8 mouse cellular contexts compared by ENCODE assay signal in the genomic region with DNA sequence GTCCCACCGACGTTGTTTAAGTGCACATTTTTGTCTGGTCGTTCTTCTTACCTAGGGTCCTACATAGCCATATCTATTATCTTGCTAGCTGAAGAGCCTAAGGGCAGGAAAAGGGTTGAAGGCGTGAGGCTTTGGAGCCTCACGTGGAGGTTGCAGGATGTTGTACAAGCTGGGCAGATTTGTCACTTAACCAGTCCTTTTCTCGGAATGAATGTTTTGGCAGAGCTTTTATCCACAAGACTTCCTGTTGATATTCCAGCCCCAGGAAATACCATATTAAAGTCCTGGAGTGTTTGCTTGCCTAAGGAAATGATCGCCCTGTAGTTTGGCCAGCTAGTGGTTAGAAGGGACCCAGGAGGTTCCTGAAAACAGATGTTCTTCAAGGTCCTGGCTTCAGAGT. TPM values are rescaled to one million over a fixed set of nuclear protein-coding genes. Genes with fewer than 3 reads are reported as not detected.
DNase-seq lines count a peak whose midpoint lies in the region; ATAC-seq lines count a peak whose summit lies in the region.

No protein-coding gene starts in this region.

- H3K27me3 ChIP-seq in forebrain, embryonic 11.5 days (ENCODE audit: control insufficient read depth, insufficient read depth, low read length) = no peaks in the 10 kb centered on the region
- H3K27me3 ChIP-seq in intestine, embryonic 14.5 days (replicated peaks; ENCODE audit: control insufficient read depth, insufficient read depth, low read length) = no peaks in the 10 kb centered on the region
- H3K27me3 ChIP-seq in lung, embryonic 15.5 days = no peaks in the 10 kb centered on the region

- no peaks in the 10 kb centered on the region for H3K9me3 ChIP-seq in forebrain, embryonic 11.5 days (ENCODE audit: control insufficient read depth, low read length)
- no peaks in the 10 kb centered on the region for H3K9me3 ChIP-seq in intestine, embryonic 14.5 days (ENCODE audit: control insufficient read depth, low read length)
- H3K9me3 ChIP-seq in lung, embryonic 15.5 days = no peaks in the 10 kb centered on the region

- H3K4me2 ChIP-seq in forebrain, embryonic 11.5 days (ENCODE audit: low read depth, low read length, severe bottlenecking) = peak overlapping the region; percentile 78
- peak overlapping the region; percentile 68 for H3K4me2 ChIP-seq in intestine, embryonic 14.5 days (ENCODE audit: low read length)
- H3K4me2 ChIP-seq in lung, embryonic 15.5 days = peak overlapping the region; percentile 75

- ATAC-seq in forebrain, embryonic 11.5 days (replicated peaks; ENCODE audit: low FRiP score) = no peak
- no peak for ATAC-seq in intestine, embryonic 14.5 days (replicated peaks; ENCODE audit: low FRiP score, low TSS enrichment, low read depth)
- no peak for ATAC-seq in lung, embryonic 15.5 days (ENCODE audit: borderline replicate concordance, extremely low read depth, low FRiP score, low TSS enrichment)

- no peaks in the 10 kb centered on the region for H3K36me3 ChIP-seq in forebrain, embryonic 11.5 days (ENCODE audit: control insufficient read depth, insufficient read depth, low read length)
- no peaks in the 10 kb centered on the region for H3K36me3 ChIP-seq in intestine, embryonic 14.5 days (ENCODE audit: control insufficient read depth, insufficient read depth, low read length)
- H3K36me3 ChIP-seq in lung, embryonic 15.5 days = no peaks in the 10 kb centered on the region

- peaks cover 3% of the 10 kb centered on the region; the same call in 1 of the 2 replicates for H3K4me1 ChIP-seq in forebrain, embryonic 11.5 days (replicated peaks; ENCODE audit: control insufficient read depth, insufficient read depth, low read length)
- H3K4me1 ChIP-seq in intestine, embryonic 14.5 days (replicated peaks; ENCODE audit: control insufficient read depth, insufficient read depth, low read length) = peaks cover 11% of the 10 kb centered on the region; the same call in 1 of the 2 replicates
- H3K4me1 ChIP-seq in lung, embryonic 15.5 days = peaks cover 15% of the 10 kb centered on the region

- H3K4me3 ChIP-seq in forebrain, embryonic 11.5 days (ENCODE audit: low read depth, low read length) = peak overlapping the region; percentile 46
- peak overlapping the region; percentile 74 for H3K4me3 ChIP-seq in intestine, embryonic 14.5 days (ENCODE audit: low read depth, low read length)
- peak overlapping the region; percentile 97 for H3K4me3 ChIP-seq in lung, embryonic 15.5 days

- DNase-seq in heart, adult 11 months = peak; percentile 98
- DNase-seq in heart, postnatal 25 days (ENCODE audit: low spot score) = no peak
- peak; percentile 41 for DNase-seq in forebrain, embryonic 11.5 days (ENCODE audit: low spot score)
- no peak for DNase-seq in intestine, embryonic 14.5 days (ENCODE audit: low spot score)
- DNase-seq in frontal cortex, postnatal 36 days (ENCODE audit: low spot score in 2 of 2) = no peak
- no peak for DNase-seq in cerebellum, postnatal 36 days
- no peak for DNase-seq in layer of hippocampus, adult 9-10 months (ENCODE audit: low spot score)

- 6% methylated on average over 7 of the region's 7 CpGs for WGBS in forebrain, embryonic 11.5 days
- WGBS in intestine, embryonic 14.5 days = under 1% methylated on average over 7 of the region's 7 CpGs
- under 1% methylated on average over 7 of the region's 7 CpGs for whole genome bisulfite sequencing in lung, embryonic 15.5 days

- H3K9ac ChIP-seq in forebrain, embryonic 11.5 days (ENCODE audit: low read length) = peak overlapping the region; percentile 68
- H3K9ac ChIP-seq in intestine, embryonic 14.5 days (ENCODE audit: low read length) = peak overlapping the region; percentile 63
- H3K9ac ChIP-seq in lung, embryonic 15.5 days = peak overlapping the region; percentile 87

- H3K27ac ChIP-seq in forebrain, embryonic 11.5 days (ENCODE audit: low read depth, low read length) = no peak overlapping the region
- peak overlapping the region; percentile 84 for H3K27ac ChIP-seq in intestine, embryonic 14.5 days (ENCODE audit: low read depth)
- H3K27ac ChIP-seq in lung, embryonic 15.5 days = peak overlapping the region; percentile 90

- intact Hi-C loops in heart, postnatal 25 days (cut with DNase I) = no loop called here

RNA-seq across cellular contexts. Expression of a gene that starts 1.1 kb away (rescaled TPM):
- 10 to 100 TPM; 53.2 to 54.8 TPM for total RNA-seq in heart, postnatal 25 days (2021)
- polyA plus RNA-seq in forebrain, embryonic 11.5 days (2014; fragmentation: Nextera tagmentation; extraction: Ambion mirVana) = 63.6 and 65.4 TPM in 2 replicates
- polyA plus RNA-seq in intestine, embryonic 14.5 days (2014; fragmentation: Nextera tagmentation; extraction: Ambion mirVana) = 79.9 and 82.5 TPM in 2 replicates
- polyA plus RNA-seq in lung, embryonic 15.5 days (2015; fragmentation: Nextera tagmentation; extraction: Ambion mirVana) = 78.0 and 82.1 TPM in 2 replicates

RNA-seq across cellular contexts. Expression of a gene that starts 10.2 kb away (rescaled TPM):
- total RNA-seq in heart, postnatal 25 days (2021) = 10 to 100 TPM in 1 of 2 experiments, 1 to 10 TPM in 1; 8.9 to 12.5 TPM
- polyA plus RNA-seq in forebrain, embryonic 11.5 days (2014; fragmentation: Nextera tagmentation; extraction: Ambion mirVana) = 5.8 and 6.0 TPM in 2 replicates
- 5.1 and 5.8 TPM in 2 replicates for polyA plus RNA-seq in intestine, embryonic 14.5 days (2014; fragmentation: Nextera tagmentation; extraction: Ambion mirVana)
- polyA plus RNA-seq in lung, embryonic 15.5 days (2015; fragmentation: Nextera tagmentation; extraction: Ambion mirVana) = 10.8 and 11.4 TPM in 2 replicates

RNA-seq across cellular contexts. Expression of a gene that starts 12.3 kb away (rescaled TPM):
- 10 to 100 TPM in 1 of 2 experiments, 1 to 10 TPM in 1; 9.9 to 10.1 TPM for total RNA-seq in heart, postnatal 25 days (2021)
- polyA plus RNA-seq in forebrain, embryonic 11.5 days (2014; fragmentation: Nextera tagmentation; extraction: Ambion mirVana) = 27.8 and 28.4 TPM in 2 replicates
- polyA plus RNA-seq in intestine, embryonic 14.5 days (2014; fragmentation: Nextera tagmentation; extraction: Ambion mirVana) = 14.2 and 16.5 TPM in 2 replicates
- polyA plus RNA-seq in lung, embryonic 15.5 days (2015; fragmentation: Nextera tagmentation; extraction: Ambion mirVana) = 23.2 and 24.6 TPM in 2 replicates

RNA-seq across cellular contexts. Expression of a gene that starts 56.3 kb away (rescaled TPM):
- total RNA-seq in heart, postnatal 25 days (2021) = 10 to 100 TPM; 10.0 to 10.7 TPM
- polyA plus RNA-seq in forebrain, embryonic 11.5 days (2014; fragmentation: Nextera tagmentation; extraction: Ambion mirVana) = 31.8 and 35.5 TPM in 2 replicates
- polyA plus RNA-seq in intestine, embryonic 14.5 days (2014; fragmentation: Nextera tagmentation; extraction: Ambion mirVana) = 23.5 and 24.0 TPM in 2 replicates
- polyA plus RNA-seq in lung, embryonic 15.5 days (2015; fragmentation: Nextera tagmentation; extraction: Ambion mirVana) = 25.5 and 26.4 TPM in 2 replicates

Comparison
In these comparisons a context has a peak if more than half of its experiments do, and no peak if none do; other contexts are left out.
1. DNase-seq: peak in heart, adult 11 months (single experiment) and forebrain, embryonic 11.5 days (single experiment); none in heart, postnatal 25 days (single experiment), intestine, embryonic 14.5 days (single experiment), frontal cortex, postnatal 36 days (0 of 2), cerebellum, postnatal 36 days (0 of 2) and layer of hippocampus, adult 9-10 months (single experiment).
2. H3K4me3 ChIP-seq: peak in every context shown above with its lines; median percentile 97 in lung, embryonic 15.5 days; 74 in intestine, embryonic 14.5 days; 46 in forebrain, embryonic 11.5 days.
3. Peak in every context shown above with its lines, with median percentiles within 50 percentile points of each other: H3K4me2 ChIP-seq and H3K9ac ChIP-seq.